Mouse (Mus musculus): ENCODE measurements around the gene Abcc1.

DNA sequence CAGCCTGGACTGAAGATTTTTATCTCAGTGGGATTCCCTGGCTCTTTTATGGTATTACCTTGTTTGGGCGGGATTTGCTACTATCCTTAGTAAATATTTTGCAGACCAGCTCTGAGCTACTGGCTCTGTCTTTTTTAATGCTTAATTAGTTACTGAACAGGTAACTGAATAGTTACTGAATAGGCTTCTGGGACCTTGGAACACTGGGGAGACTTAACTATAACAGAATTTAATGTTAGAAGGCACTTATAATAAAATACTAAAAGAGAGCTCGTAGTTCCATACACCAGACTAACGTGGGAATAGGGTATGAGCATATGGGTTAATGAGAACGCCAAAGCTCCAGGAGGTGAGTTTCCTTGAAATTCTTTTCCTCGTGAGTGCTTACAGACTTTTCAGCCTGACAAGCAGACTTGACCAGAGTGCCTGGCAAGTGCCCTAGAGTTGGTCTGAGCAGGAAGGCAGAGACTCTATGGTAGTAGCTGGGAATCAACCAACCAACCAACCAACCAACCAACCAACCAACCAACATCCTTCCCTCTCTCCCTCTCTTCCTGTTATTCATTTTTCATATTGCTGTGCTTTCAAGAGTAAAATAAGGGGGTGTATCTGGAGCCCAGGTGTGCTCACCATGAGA lies 59.3 kb downstream of the Abcc1 start:
- no peak for TF ChIP-seq POLR2A (IDR thresholded peaks at IDR 0.05; ENCODE audit: insufficient read depth, low read depth, low read length)
- TF ChIP-seq CTCF (IDR thresholded peaks at IDR 0.05; ENCODE audit: insufficient read depth, low read depth, low read length): no peak
